Mouse (Mus musculus): ENCODE data around the gene Kcnip3. TPM values are rescaled to one million over a fixed set of nuclear protein-coding genes. Genes with fewer than 3 reads are reported as not detected.

The Kcnip3 gene
- polyA plus RNA-seq, 1 experiment from 2014 or later, result 2.0 TPM

DNA sequence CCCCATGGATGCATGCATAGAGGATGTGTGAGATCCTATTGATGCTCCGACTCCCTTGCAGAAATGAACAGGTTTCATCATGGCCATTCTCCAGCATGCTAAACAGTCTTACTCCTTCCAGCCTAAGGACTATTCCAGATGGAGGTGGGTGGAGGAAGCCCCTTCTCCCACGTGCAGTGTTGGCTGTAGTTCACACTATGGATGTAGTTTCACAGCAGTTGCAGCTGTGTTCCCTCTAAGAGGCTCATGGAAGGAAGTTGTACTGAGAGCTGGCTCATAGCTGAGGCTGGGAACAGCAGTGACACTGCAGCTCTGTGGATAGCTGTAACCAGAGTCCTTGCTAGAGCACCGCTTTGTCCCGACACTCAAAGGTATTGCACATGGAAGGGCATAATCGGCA is 84.2 kb downstream of the Kcnip3 start:
- no peaks in the 10 kb centered on the region for H3K4me1 ChIP-seq (ENCODE audit: control insufficient read depth, insufficient read depth, low read length)
- H3K9me3 ChIP-seq (replicated peaks; ENCODE audit: control insufficient read depth, low read length), result no peaks in the 10 kb centered on the region
- no peak overlapping the region for H3K4me3 ChIP-seq (ENCODE audit: low read length)
- H3K36me3 ChIP-seq (ENCODE audit: control insufficient read depth, insufficient read depth), result peaks cover 3% of the 10 kb centered on the region; the same call in 1 of the 2 replicates
- WGBS, result 82% methylated on average over 5 of the region's 5 CpGs
- H3K27me3 ChIP-seq (ENCODE audit: control insufficient read depth, insufficient read depth, low read length), result no peaks in the 10 kb centered on the region
- H3K4me2 ChIP-seq (ENCODE audit: low read depth, low read length), result no peak overlapping the region
- ATAC-seq (replicated peaks; ENCODE audit: extremely low read depth, insufficient read depth, low FRiP score), result no peak
- no peak overlapping the region for H3K9ac ChIP-seq (ENCODE audit: low read length)
- no peak overlapping the region for H3K27ac ChIP-seq (ENCODE audit: low read length)

GRCm38 (mm10) chr2:127435554-127435953 is 86.3 kb downstream of the Kcnip3 start:
- ATAC-seq (replicated peaks; ENCODE audit: extremely low read depth, insufficient read depth, low FRiP score), result no peak
- H3K36me3 ChIP-seq (ENCODE audit: control insufficient read depth, insufficient read depth), result peaks cover 3% of the 10 kb centered on the region; the same call in 1 of the 2 replicates
- WGBS, result 88% methylated on average over 2 of the region's 2 CpGs

DNA sequence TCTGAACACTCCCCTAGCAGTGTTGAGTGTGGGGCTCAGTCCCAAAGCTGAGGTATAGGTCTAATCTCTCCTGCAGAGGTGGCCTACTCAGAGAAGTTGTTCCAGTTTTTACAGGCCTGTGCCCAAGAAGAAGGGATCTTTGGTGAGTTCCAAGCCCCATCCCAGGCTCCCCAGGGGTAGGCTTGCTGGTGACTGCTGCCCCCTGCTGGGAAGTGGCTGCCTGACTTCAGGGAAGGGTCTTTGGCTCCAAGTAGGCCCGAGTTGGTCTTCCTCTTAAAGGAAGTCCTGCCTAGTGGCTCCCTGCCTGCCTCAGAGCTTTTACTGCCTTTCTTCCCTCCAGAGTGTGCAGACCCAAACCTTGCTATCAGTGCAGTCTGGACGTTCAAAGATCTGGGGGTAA is 86.8 kb downstream of the Kcnip3 start:
- Histone ChIP-seq H3K4me2 (ENCODE audit: low read depth, low read length) (no peak overlapping the region), H3K9me3 (replicated peaks; ENCODE audit: control insufficient read depth, low read length) (no peaks in the 10 kb centered on the region), H3K36me3 (ENCODE audit: control insufficient read depth, insufficient read depth) (peaks cover 3% of the 10 kb centered on the region; the same call in 1 of the 2 replicates), H3K9ac (ENCODE audit: low read length) (no peak overlapping the region), H3K4me3 (ENCODE audit: low read length) (no peak overlapping the region), H3K4me1 (ENCODE audit: control insufficient read depth, insufficient read depth, low read length) (no peaks in the 10 kb centered on the region), H3K27ac (ENCODE audit: low read length) (no peak overlapping the region), H3K27me3 (ENCODE audit: control insufficient read depth, insufficient read depth, low read length) (no peaks in the 10 kb centered on the region)
- no peak for ATAC-seq (replicated peaks; ENCODE audit: extremely low read depth, insufficient read depth, low FRiP score)
- WGBS, result 32% methylated on average over 2 of the region's 2 CpGs

More at GRCm38 (mm10) chr2:127435554-127435953, 86.3 kb downstream of the Kcnip3 start:
- H3K27ac ChIP-seq (ENCODE audit: low read length), result no peak overlapping the region
- H3K4me1 ChIP-seq (ENCODE audit: control insufficient read depth, insufficient read depth, low read length), result no peaks in the 10 kb centered on the region
- H3K4me2 ChIP-seq (ENCODE audit: low read depth, low read length), result no peak overlapping the region
- H3K4me3 ChIP-seq (ENCODE audit: low read length), result no peak overlapping the region
- H3K27me3 ChIP-seq (ENCODE audit: control insufficient read depth, insufficient read depth, low read length), result no peaks in the 10 kb centered on the region
- no peak overlapping the region for H3K9ac ChIP-seq (ENCODE audit: low read length)
- no peaks in the 10 kb centered on the region for H3K9me3 ChIP-seq (replicated peaks; ENCODE audit: control insufficient read depth, low read length)

- ATAC-seq (replicated peaks; ENCODE audit: extremely low read depth, insufficient read depth, low FRiP score), result no peak
- no peaks in the 10 kb centered on the region for H3K27me3 ChIP-seq (ENCODE audit: control insufficient read depth, insufficient read depth, low read length)
- H3K27ac ChIP-seq (ENCODE audit: low read length), result no peak overlapping the region
- H3K9ac ChIP-seq (ENCODE audit: low read length), result no peak overlapping the region
- H3K9me3 ChIP-seq (replicated peaks; ENCODE audit: control insufficient read depth, low read length), result no peaks in the 10 kb centered on the region
- no peak overlapping the region for H3K4me2 ChIP-seq (ENCODE audit: low read depth, low read length)
- 82% methylated on average over 9 of the region's 9 CpGs for WGBS
- no peaks in the 10 kb centered on the region for H3K4me1 ChIP-seq (ENCODE audit: control insufficient read depth, insufficient read depth, low read length)
- peaks cover 3% of the 10 kb centered on the region; the same call in 1 of the 2 replicates for H3K36me3 ChIP-seq (ENCODE audit: control insufficient read depth, insufficient read depth)
- H3K4me3 ChIP-seq (ENCODE audit: low read length), result no peak overlapping the region
Observed at GRCm38 (mm10) chr2:127433487-127434295, 88.2 kb downstream of the Kcnip3 start.

GRCm38 (mm10) chr2:127430238-127430637 is 91.7 kb downstream of the Kcnip3 start:
- Histone ChIP-seq H3K4me2 (ENCODE audit: low read depth, low read length) (no peak overlapping the region), H3K9me3 (replicated peaks; ENCODE audit: control insufficient read depth, low read length) (no peaks in the 10 kb centered on the region), H3K27me3 (ENCODE audit: control insufficient read depth, insufficient read depth, low read length) (no peaks in the 10 kb centered on the region), H3K4me1 (ENCODE audit: control insufficient read depth, insufficient read depth, low read length) (no peaks in the 10 kb centered on the region), H3K4me3 (ENCODE audit: low read length) (no peak overlapping the region), H3K27ac (ENCODE audit: low read length) (no peak overlapping the region), H3K36me3 (ENCODE audit: control insufficient read depth, insufficient read depth) (no peaks in the 10 kb centered on the region), H3K9ac (ENCODE audit: low read length) (no peak overlapping the region)
- 9% methylated on average over 3 of the region's 3 CpGs for WGBS
- no peak for ATAC-seq (replicated peaks; ENCODE audit: extremely low read depth, insufficient read depth, low FRiP score)

DNA sequence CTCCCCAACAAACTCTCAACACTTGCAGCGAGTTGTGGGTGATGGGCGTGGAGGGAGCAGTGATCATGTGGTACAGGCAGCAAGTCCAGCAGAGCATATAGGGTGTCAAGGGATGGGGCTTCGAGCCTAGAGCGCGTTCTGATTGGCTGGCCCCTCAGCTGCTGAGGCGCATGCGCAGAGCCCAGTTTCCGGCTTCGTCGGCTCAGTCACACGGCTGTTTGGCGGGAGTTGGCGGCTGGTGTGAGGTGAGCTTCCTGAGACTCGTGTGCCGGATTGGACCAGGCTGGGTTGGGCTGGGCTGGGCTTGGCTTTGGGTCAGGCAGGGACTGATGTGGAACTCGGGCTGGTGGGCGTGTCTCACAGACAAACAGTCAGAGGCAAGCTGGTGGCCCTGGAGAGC is 96.9 kb downstream of the Kcnip3 start, which contains the start of gene Gpat2:
Gpat2 (plus strand) TSS at position 223 of the 400 bp plus-strand sequence.
- 0 out of 2 replicates have a peak, but pooled peaks cover 3% of the 10 kb centered on the region for H3K9me3 ChIP-seq (replicated peaks; ENCODE audit: control insufficient read depth, low read length)
- H3K4me1 ChIP-seq (ENCODE audit: control insufficient read depth, insufficient read depth, low read length), result no peaks in the 10 kb centered on the region
- no peak for ATAC-seq (replicated peaks; ENCODE audit: extremely low read depth, insufficient read depth, low FRiP score)
- no peak within 1 kb of the TSS for H3K4me3 ChIP-seq (ENCODE audit: low read length)
- H3K27me3 ChIP-seq (ENCODE audit: control insufficient read depth, insufficient read depth, low read length), result no peaks in the 10 kb centered on the region
- no peak within 1 kb of the TSS for H3K9ac ChIP-seq (ENCODE audit: low read length)
- no peak within 1 kb of the TSS for H3K27ac ChIP-seq (ENCODE audit: low read length)
- H3K4me2 ChIP-seq (ENCODE audit: low read depth, low read length), result no peak within 1 kb of the TSS
- 85% methylated on average over 17 of the region's 17 CpGs for WGBS
- H3K36me3 ChIP-seq (ENCODE audit: control insufficient read depth, insufficient read depth), result no peaks in the 10 kb centered on the region

GRCm38 (mm10) chr2:127418266-127418970 is 103.5 kb downstream of the Kcnip3 start:
- 60% methylated on average over 10 of the region's 10 CpGs for WGBS
- no peak overlapping the region for H3K4me2 ChIP-seq (ENCODE audit: low read depth, low read length)
- H3K4me1 ChIP-seq (ENCODE audit: control insufficient read depth, insufficient read depth, low read length), result no peaks in the 10 kb centered on the region
- H3K36me3 ChIP-seq (ENCODE audit: control insufficient read depth, insufficient read depth), result no peaks in the 10 kb centered on the region
- no peaks in the 10 kb centered on the region for H3K27me3 ChIP-seq (ENCODE audit: control insufficient read depth, insufficient read depth, low read length)
- H3K4me3 ChIP-seq (ENCODE audit: low read length), result no peak overlapping the region
- no peak overlapping the region for H3K27ac ChIP-seq (ENCODE audit: low read length)
- no peak overlapping the region for H3K9ac ChIP-seq (ENCODE audit: low read length)
- no peaks in the 10 kb centered on the region for H3K9me3 ChIP-seq (replicated peaks; ENCODE audit: control insufficient read depth, low read length)
- ATAC-seq (replicated peaks; ENCODE audit: extremely low read depth, insufficient read depth, low FRiP score), result no peak

- Histone ChIP-seq H3K4me1 (ENCODE audit: control insufficient read depth, insufficient read depth, low read length) (no peaks in the 10 kb centered on the region), H3K36me3 (ENCODE audit: control insufficient read depth, insufficient read depth) (no peaks in the 10 kb centered on the region), H3K4me2 (ENCODE audit: low read depth, low read length) (no peak overlapping the region), H3K9ac (ENCODE audit: low read length) (no peak overlapping the region), H3K27me3 (ENCODE audit: control insufficient read depth, insufficient read depth, low read length) (no peaks in the 10 kb centered on the region), H3K9me3 (replicated peaks; ENCODE audit: control insufficient read depth, low read length) (no peaks in the 10 kb centered on the region), H3K27ac (ENCODE audit: low read length) (no peak overlapping the region), H3K4me3 (ENCODE audit: low read length) (no peak overlapping the region)
- no peak for ATAC-seq (replicated peaks; ENCODE audit: extremely low read depth, insufficient read depth, low FRiP score)
- 54% methylated on average over 3 of the region's 3 CpGs for WGBS
Observed at GRCm38 (mm10) chr2:127416706-127417105, 105.2 kb downstream of the Kcnip3 start.

DNA sequence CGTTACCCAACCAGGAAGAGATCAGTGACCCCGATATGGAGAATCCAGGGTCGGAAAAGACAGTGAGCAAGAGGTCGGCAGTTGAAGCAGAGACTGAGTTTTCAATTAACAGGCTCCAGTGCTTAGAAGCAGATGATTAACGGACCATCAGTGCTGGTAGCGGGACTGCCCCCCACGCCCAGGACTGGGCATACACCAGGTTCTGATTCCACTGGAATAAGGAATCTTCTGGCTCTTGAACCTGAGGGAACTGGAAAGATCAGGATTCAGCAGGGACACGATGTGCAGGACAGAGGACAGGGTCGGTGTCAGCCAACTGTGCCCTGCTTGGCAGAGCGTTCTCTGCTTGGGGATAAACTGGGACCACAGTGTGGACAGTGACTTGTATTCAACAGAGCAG is 106.1 kb downstream of the Kcnip3 start:
- Histone ChIP-seq H3K36me3 (ENCODE audit: control insufficient read depth, insufficient read depth) (no peaks in the 10 kb centered on the region), H3K4me2 (ENCODE audit: low read depth, low read length) (no peak overlapping the region), H3K27me3 (ENCODE audit: control insufficient read depth, insufficient read depth, low read length) (no peaks in the 10 kb centered on the region), H3K27ac (ENCODE audit: low read length) (no peak overlapping the region), H3K4me1 (ENCODE audit: control insufficient read depth, insufficient read depth, low read length) (peaks cover 7% of the 10 kb centered on the region), H3K9ac (ENCODE audit: low read length) (no peak overlapping the region), H3K4me3 (ENCODE audit: low read length) (no peak overlapping the region), H3K9me3 (replicated peaks; ENCODE audit: control insufficient read depth, low read length) (no peaks in the 10 kb centered on the region)
- WGBS, result 67% methylated on average over 10 of the region's 10 CpGs
- no peak for ATAC-seq (replicated peaks; ENCODE audit: extremely low read depth, insufficient read depth, low FRiP score)

All from heart, embryonic 16.5 days (tissue).